Mouse (Mus musculus): ENCODE results near the gene Ifna11. TPM values are rescaled to one million over a fixed set of nuclear protein-coding genes. Genes with fewer than 3 reads are reported as not detected.
A peak's percentile ranks its signal among the peaks of the same experiment; 100 is the strongest.

Ifna11 gene
- polyA plus RNA-seq, 1 experiment: not detected

- peak in 1 of 2 experiments; percentile 15 for DNase-seq (ENCODE audit: extremely low spot score in 1 of 2, low spot score in 1 of 2)
Measured at GRCm38 (mm10) chr4:88838828-88839227, 19.1 kb downstream of the Ifna11 start.

- DNase-seq (ENCODE audit: extremely low spot score in 1 of 2, low spot score in 1 of 2): no peak
Measured at GRCm38 (mm10) chr4:88840058-88840457, 20.3 kb downstream of the Ifna11 start.

- DNase-seq (ENCODE audit: extremely low spot score in 1 of 2, low spot score in 1 of 2): no peak
Measured at GRCm38 (mm10) chr4:88841438-88841911, 21.7 kb downstream of the Ifna11 start, which contains the start of gene Ifna4. Gene Ifna4 (plus strand): TSS chr4:88841861.

GRCm38 (mm10) chr4:88845334-88845733, 25.6 kb downstream of the Ifna11 start:
- peak in 1 of 2 experiments; percentile 12 for DNase-seq (ENCODE audit: extremely low spot score in 1 of 2, low spot score in 1 of 2)

GRCm38 (mm10) chr4:88849698-88850097, 29.9 kb downstream of the Ifna11 start, which contains the start of gene Ifna1:
Gene Ifna1 (plus strand): TSS chr4:88850087.
- DNase-seq (ENCODE audit: extremely low spot score in 1 of 2, low spot score in 1 of 2): no peak

- no peak for DNase-seq (ENCODE audit: extremely low spot score in 1 of 2, low spot score in 1 of 2)
Measured at GRCm38 (mm10) chr4:88851026-88851763, 31.4 kb downstream of the Ifna11 start.

GRCm38 (mm10) chr4:88859214-88859613, 39.5 kb downstream of the Ifna11 start:
- DNase-seq (ENCODE audit: extremely low spot score in 1 of 2, low spot score in 1 of 2): no peak

GRCm38 (mm10) chr4:88863309-88863708, 43.5 kb downstream of the Ifna11 start:
- no peak for DNase-seq (ENCODE audit: extremely low spot score in 1 of 2, low spot score in 1 of 2)

GRCm38 (mm10) chr4:88864599-88864998, 44.8 kb downstream of the Ifna11 start:
- DNase-seq (ENCODE audit: extremely low spot score in 1 of 2, low spot score in 1 of 2): no peak

GRCm38 (mm10) chr4:88865011-88865569, 45.3 kb downstream of the Ifna11 start:
- DNase-seq (ENCODE audit: extremely low spot score in 1 of 2, low spot score in 1 of 2): no peak

GRCm38 (mm10) chr4:88867366-88867925, 47.7 kb downstream of the Ifna11 start:
- peak; percentile 40 to 86 for DNase-seq (ENCODE audit: extremely low spot score in 1 of 2, low spot score in 1 of 2)

- DNase-seq (ENCODE audit: extremely low spot score in 1 of 2, low spot score in 1 of 2): no peak
Measured at GRCm38 (mm10) chr4:88867926-88868911, 48.5 kb downstream of the Ifna11 start.

Other genes with a start within 250 kb of the Ifna11 start
- gene Ifna14, start 248.2 kb upstream of the Ifna11 start, polyA plus RNA-seq (2012; rRNA removed): not detected in 2 replicates
- not detected in 2 replicates for gene Ifna9, start 227.6 kb upstream of the Ifna11 start, polyA plus RNA-seq (2012; rRNA removed)
- not detected in 2 replicates for gene Ifna12, start 216.6 kb upstream of the Ifna11 start, polyA plus RNA-seq (2012; rRNA removed)
- not detected in 2 replicates for gene C87499, start 185.5 kb upstream of the Ifna11 start, polyA plus RNA-seq (2012; rRNA removed)
- not detected in 2 replicates for gene Ifna13, start 175.5 kb upstream of the Ifna11 start, polyA plus RNA-seq (2012; rRNA removed)
- not detected in 2 replicates for gene Ifna16, start 143.0 kb upstream of the Ifna11 start, polyA plus RNA-seq (2012; rRNA removed)
- gene Ifna2, start 136.0 kb upstream of the Ifna11 start, polyA plus RNA-seq (2012; rRNA removed): not detected in 2 replicates
- not detected in 2 replicates for gene Ifnab, start 128.6 kb upstream of the Ifna11 start, polyA plus RNA-seq (2012; rRNA removed)
- gene Gm26566, start 98.2 kb upstream of the Ifna11 start, polyA plus RNA-seq (2012; rRNA removed): 0.80 and 1.0 TPM in 2 replicates
- 43.0 and 47.0 TPM in 2 replicates for gene Klhl9, start 97.5 kb upstream of the Ifna11 start, polyA plus RNA-seq (2012; rRNA removed)
- gene Gm13271, start 65.1 kb upstream of the Ifna11 start, polyA plus RNA-seq (2012; rRNA removed): not detected in 2 replicates
- gene Gm13283, start 59.8 kb upstream of the Ifna11 start, polyA plus RNA-seq (2012; rRNA removed): not detected in 2 replicates
- not detected in 2 replicates for gene Gm13290, start 46.1 kb upstream of the Ifna11 start, polyA plus RNA-seq (2012; rRNA removed)
- not detected in 2 replicates for gene Gm13289, start 43.0 kb upstream of the Ifna11 start, polyA plus RNA-seq (2012; rRNA removed)
- gene Gm13272, start 40.1 kb upstream of the Ifna11 start, polyA plus RNA-seq (2012; rRNA removed): not detected in 2 replicates
- not detected in 2 replicates for gene Ifnz, start 37.8 kb upstream of the Ifna11 start, polyA plus RNA-seq (2012; rRNA removed)
- not detected in 2 replicates for gene Gm13276, start 34.2 kb upstream of the Ifna11 start, polyA plus RNA-seq (2012; rRNA removed)
- gene Gm13277, start 31.3 kb upstream of the Ifna11 start, polyA plus RNA-seq (2012; rRNA removed): not detected in 2 replicates
- not detected in 2 replicates for gene Gm13278, start 28.4 kb upstream of the Ifna11 start, polyA plus RNA-seq (2012; rRNA removed)
- not detected in 2 replicates for gene Gm13275, start 25.5 kb upstream of the Ifna11 start, polyA plus RNA-seq (2012; rRNA removed)
- gene Gm13279, start 22.6 kb upstream of the Ifna11 start, polyA plus RNA-seq (2012; rRNA removed): not detected in 2 replicates
- not detected in 2 replicates for gene Gm13285, start 20.3 kb upstream of the Ifna11 start, polyA plus RNA-seq (2012; rRNA removed)
- not detected in 2 replicates for gene Gm13287, start 16.7 kb upstream of the Ifna11 start, polyA plus RNA-seq (2012; rRNA removed)
- gene Gm13288, start 14.4 kb upstream of the Ifna11 start, polyA plus RNA-seq (2012; rRNA removed): not detected in 2 replicates
- gene Ifna7, start 3.7 kb upstream of the Ifna11 start, polyA plus RNA-seq (2012; rRNA removed): not detected in 2 replicates
- gene Ifna6, start 7.5 kb downstream of the Ifna11 start, polyA plus RNA-seq (2012; rRNA removed): not detected in 2 replicates
- not detected in 2 replicates for gene Ifna5, start 15.6 kb downstream of the Ifna11 start, polyA plus RNA-seq (2012; rRNA removed)
- gene Ifna4, start 21.9 kb downstream of the Ifna11 start, polyA plus RNA-seq (2012; rRNA removed): not detected in 2 replicates
- gene Ifna1, start 30.1 kb downstream of the Ifna11 start, polyA plus RNA-seq (2012; rRNA removed): not detected in 2 replicates
- not detected in 2 replicates for gene Ifne, start 60.2 kb downstream of the Ifna11 start, polyA plus RNA-seq (2012; rRNA removed)

All from frontal cortex, adult 2 months (tissue).